Mouse (Mus musculus) spleen, postnatal 14 days (tissue): ENCODE data around the gene Hip1.

Experiments used
- DNase-seq, 2 experiments: peaks; one replicate each; pipeline ENCODE4 v3.0.0; 2021 to 2022; ENCODE audit warnings: low spot score in 2 of 2

Hip1 gene

GRCm38 (mm10) chr5:135544865-135545797, at the start of gene Hip1:
Gene Hip1, minus strand, starts transcription at chr5:135545120.
- peak; percentile 82 to 87 for DNase-seq

GRCm38 (mm10) chr5:135589996-135590784, 45.3 kb upstream of the Hip1 start:
- no peak for DNase-seq

- DNase-seq = no peak
Measured at GRCm38 (mm10) chr5:135587764-135588163, 42.8 kb upstream of the Hip1 start.

DNA sequence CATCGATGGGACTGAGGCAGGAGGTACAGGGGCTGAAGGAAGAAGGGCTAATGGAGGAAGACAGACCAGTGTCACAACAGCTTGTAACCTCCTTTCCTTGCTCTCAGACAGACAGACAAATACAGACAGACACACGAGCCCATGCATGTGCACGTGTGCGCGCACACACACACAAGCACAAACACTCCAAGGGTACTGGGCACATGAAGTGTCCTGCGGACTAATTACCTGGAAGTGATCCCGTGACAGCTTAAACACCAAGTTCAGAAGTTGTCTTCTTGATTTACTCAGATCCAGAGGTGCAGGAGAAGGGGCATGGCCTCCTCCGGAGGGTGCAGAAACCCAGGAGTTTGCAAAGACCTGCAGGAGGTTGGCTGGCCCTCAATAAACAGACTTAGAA, 40.8 kb upstream of the Hip1 start:
- DNase-seq = no peak

DNA sequence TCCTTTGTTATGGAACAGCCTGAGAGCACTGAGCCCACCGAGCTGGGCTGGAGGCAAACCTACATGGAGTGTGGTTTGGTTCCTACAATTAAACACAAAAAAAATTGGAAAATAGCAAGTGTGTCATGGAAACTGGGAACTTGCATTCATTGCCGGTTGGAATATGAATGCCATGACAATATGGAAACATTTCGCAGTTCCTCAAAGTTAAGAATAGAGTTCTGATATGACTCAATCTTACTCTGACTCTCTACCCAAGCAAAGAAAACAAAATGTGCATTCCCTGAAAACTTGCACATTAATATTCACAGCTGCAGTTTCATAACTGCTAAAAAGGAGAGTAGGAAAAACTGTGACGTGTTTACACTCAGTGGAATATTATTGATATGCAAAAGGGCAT, 37.4 kb upstream of the Hip1 start:
- DNase-seq = no peak

DNA sequence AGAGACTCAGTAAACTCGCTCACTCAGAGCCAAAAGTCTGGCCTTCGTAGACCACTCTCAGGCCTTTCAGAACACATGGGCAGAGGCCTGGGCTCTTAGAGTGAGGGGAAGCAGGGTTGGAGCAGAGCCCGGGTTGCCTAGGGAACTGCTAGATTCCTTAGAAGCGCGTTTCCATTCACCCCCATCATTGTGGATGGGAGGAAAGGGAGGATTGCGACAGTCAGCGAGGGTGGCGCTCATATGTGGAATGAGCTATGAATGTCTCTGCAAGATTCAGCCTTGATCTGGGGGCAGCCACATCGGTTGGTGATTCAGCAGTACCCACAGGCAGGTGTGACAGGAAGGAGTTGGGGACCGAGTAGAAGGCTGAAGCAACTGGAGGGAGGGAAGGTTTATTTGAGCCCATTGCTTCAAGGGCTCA, 34.4 kb upstream of the Hip1 start:
- DNase-seq = no peak

DNA sequence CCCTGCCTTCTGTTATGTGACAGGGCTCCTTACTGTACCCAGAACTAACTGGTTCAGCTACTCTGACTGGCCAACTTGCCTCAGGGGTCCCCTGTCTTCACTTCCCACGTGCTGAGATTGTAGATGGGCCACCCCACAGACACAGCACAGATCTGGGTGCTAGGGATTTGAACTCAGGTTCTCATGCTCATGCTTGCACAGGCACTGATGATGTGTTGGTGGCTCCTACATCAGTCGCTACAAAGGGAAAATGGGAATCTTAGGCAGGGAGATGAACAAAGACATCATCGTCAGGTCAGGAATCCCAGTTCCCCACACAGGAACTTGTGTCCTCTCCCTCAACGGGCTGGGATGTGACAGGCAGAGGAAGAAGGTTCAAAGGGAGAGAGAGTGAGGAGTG, 31.1 kb upstream of the Hip1 start:
- no peak for DNase-seq

DNA sequence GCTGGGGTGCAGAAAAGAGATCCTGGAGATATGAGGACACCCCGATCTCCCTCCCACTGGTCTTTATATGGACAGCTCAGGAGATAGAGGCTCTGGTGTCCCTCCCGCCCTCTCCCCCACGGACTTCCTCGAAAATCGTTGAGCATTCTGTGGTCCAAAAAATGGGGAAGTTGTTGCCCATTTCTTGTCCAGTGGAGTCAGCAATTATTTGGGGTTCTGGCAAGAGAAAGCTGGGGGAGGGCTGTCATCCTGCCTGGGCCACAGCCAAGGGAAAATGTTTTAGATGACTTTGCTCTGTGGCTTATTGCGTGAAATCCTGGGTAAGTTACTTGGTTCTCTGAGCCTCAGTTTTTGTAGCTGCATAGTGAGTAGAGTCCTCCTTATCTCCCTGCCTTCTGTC, 28.1 kb upstream of the Hip1 start, which contains the start of gene Ccl24:
TSS of gene Ccl24 (minus strand) at position 44 of the 400 bp plus-strand sequence.
- DNase-seq = no peak

- no peak for DNase-seq
Measured at GRCm38 (mm10) chr5:135568698-135569097, 23.8 kb upstream of the Hip1 start.

GRCm38 (mm10) chr5:135567556-135568265, 22.8 kb upstream of the Hip1 start:
- DNase-seq = no peak

DNA sequence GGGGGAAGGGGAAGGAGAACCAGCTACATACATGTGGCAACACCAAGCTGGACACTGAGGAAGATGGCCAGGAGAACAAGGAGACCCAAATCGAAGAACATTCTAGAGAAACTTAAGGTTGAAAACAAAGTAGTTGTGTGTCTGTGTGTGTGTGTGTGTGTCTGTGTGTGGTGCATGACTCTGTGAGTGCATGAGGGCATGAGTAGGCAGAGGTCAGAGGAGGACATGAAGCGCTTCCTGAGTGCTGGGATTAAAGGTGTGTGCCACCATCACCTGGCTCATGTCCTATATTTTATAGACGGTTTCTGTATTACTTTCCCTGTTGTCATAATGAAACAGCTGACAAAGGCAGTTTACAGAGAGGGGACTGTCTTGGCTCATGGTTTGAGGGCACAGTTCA, 18.5 kb upstream of the Hip1 start, which contains the start of gene Ccl26:
TSS of gene Ccl26 (minus strand) at position 101 of the 400 bp plus-strand sequence.
- DNase-seq = no peak

DNA sequence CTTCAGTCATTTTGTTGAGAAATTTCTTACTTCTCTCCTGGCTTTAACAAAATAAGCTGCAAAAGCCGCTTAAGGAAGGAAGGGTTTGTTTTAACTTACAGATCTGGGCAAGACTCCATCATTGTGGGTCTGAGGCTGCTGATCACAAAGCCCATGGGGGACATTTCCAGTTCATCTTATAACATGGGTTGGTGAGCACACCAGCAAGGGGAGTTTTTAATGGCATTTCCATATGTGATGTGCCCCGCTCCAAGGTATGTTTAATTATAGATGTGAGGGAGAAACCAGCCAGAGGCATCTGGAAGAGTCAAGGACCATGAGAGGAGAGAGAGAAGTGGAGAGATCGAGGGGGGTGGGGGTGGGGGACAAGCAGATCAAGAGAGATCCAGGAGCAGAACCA, 12.8 kb upstream of the Hip1 start:
- no peak for DNase-seq

GRCm38 (mm10) chr5:135557051-135557450, 12.1 kb upstream of the Hip1 start:
- no peak for DNase-seq

DNA sequence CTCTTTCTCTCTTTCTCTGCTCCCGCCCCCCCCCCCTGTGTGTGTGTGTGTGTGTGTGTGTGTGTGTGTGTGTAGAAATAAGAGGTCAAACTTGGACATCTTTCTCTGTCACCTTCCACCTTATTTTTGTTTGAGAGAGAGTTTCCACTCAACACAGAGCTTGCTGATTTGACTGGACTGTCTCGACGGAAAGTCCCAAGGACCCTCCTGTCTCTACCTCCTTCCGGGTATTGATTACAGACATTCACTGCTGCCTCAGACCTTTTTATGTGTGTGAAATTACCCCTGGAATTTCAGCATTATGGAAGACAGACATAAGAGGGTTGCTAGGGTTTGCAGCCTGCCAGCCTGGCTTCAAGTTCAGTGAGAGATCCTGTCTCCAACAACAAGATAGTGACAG, 11.3 kb upstream of the Hip1 start:
- DNase-seq = no peak

- DNase-seq = no peak
Measured at GRCm38 (mm10) chr5:135551591-135551990, 6.7 kb upstream of the Hip1 start.

GRCm38 (mm10) chr5:135550910-135551309, 6.0 kb upstream of the Hip1 start:
- DNase-seq = no peak

- DNase-seq = no peak
Measured at GRCm38 (mm10) chr5:135547990-135548389, 3.1 kb upstream of the Hip1 start.

DNA sequence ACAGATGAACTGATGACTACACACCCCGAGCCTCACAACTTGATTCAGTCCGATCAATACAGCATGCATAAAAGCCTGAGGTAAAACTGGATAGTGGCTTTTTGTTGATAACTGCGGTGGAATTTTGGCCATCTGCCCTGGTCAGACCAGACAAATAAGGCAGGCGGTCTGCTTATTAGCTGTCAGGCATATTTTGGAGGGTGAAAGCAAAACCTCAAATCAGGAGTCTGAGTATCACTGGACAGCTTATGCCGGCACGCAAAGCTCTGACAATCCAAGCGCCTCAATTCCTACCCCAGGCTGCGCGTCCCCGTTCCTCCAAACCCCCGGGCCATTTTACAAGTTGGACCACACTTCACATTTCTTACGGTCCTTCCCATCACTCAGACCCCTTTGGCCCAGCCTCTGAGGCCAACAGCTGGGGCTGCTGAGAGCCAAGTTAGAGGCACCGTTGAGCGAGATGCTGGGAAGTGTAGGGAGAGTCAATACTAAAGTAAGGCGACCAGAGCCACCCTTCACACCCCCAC, 825 bp downstream of the Hip1 start:
- DNase-seq = no peak

GRCm38 (mm10) chr5:135537794-135538214, 7.1 kb downstream of the Hip1 start:
- DNase-seq = peak in 1 of 2 experiments; percentile 12

- DNase-seq = peak in 1 of 2 experiments; percentile 21
Measured at GRCm38 (mm10) chr5:135537326-135537725, 7.6 kb downstream of the Hip1 start.

GRCm38 (mm10) chr5:135535867-135536266, 9.1 kb downstream of the Hip1 start:
- DNase-seq = no peak

DNA sequence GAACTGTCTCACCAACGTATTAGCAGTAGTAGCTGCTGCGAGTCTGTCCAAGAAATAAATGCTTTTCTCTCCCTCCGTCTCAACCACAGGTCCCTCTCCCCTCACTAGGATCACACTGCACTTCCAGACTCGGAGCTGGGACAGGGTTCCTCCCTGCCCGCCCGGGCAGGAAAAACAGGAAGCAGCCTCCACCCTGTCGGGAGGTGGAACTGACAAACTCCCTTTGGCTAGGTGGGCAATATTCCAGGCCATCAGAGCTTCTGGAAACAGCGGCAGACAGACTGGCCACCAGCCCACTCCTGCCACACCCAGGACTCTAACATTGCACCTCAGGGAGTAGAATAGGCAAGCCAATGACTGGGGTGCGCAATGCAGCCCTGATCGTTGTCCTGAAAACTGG, 11.5 kb downstream of the Hip1 start:
- no peak for DNase-seq
